Mouse (Mus musculus) gastrocnemius, adult 18-20 months (tissue): ENCODE data around the gene Hadh. TPM values are rescaled to one million over a fixed set of nuclear protein-coding genes. Genes with fewer than 3 reads are reported as not detected.
A peak's percentile ranks its signal among the peaks of the same experiment; 100 is the strongest.

ENCODE experiments used
- DNase-seq: peaks from one replicate; pipeline ENCODE4 v3.0.0; 2021; ENCODE audit warnings: low spot score
- total RNA-seq, 2 experiments: library from RNA; stranded (reverse); gene quantifications; 2 replicates each; pipeline ENCODE4 v1.2.3; 2021

Gene Hadh
- total RNA-seq, 2 experiments from 2014 or later = 157 to 189 TPM

- DNase-seq = no peak
These were observed 636 bp upstream of the Hadh start for GRCm38 (mm10) chr3:131272374-131273100.

GRCm38 (mm10) chr3:131271157-131271556 lies 744 bp downstream of the Hadh start:
- peak; percentile 53 for DNase-seq

- no peak for DNase-seq
These were observed 1.5 kb downstream of the Hadh start for GRCm38 (mm10) chr3:131270381-131270780.

GRCm38 (mm10) chr3:131266366-131267050 lies 5.4 kb downstream of the Hadh start:
- peak; percentile 56 for DNase-seq

GRCm38 (mm10) chr3:131265516-131265915 lies 6.4 kb downstream of the Hadh start:
- no peak for DNase-seq

GRCm38 (mm10) chr3:131263766-131264486 lies 8.0 kb downstream of the Hadh start:
- DNase-seq = no peak

GRCm38 (mm10) chr3:131260418-131260817 lies 11.5 kb downstream of the Hadh start:
- DNase-seq = no peak

- DNase-seq = no peak
These were observed 12.4 kb downstream of the Hadh start for GRCm38 (mm10) chr3:131259392-131259965.

GRCm38 (mm10) chr3:131258921-131259320 lies 13.0 kb downstream of the Hadh start:
- no peak for DNase-seq

- DNase-seq = no peak
These were observed 16.4 kb downstream of the Hadh start for GRCm38 (mm10) chr3:131255399-131255981.

GRCm38 (mm10) chr3:131254991-131255390 lies 16.9 kb downstream of the Hadh start:
- no peak for DNase-seq

GRCm38 (mm10) chr3:131251601-131252000 lies 20.3 kb downstream of the Hadh start:
- no peak for DNase-seq

- DNase-seq = no peak
These were observed 20.9 kb downstream of the Hadh start for GRCm38 (mm10) chr3:131250978-131251377.

GRCm38 (mm10) chr3:131250283-131250682 lies 21.6 kb downstream of the Hadh start:
- DNase-seq = no peak

GRCm38 (mm10) chr3:131248444-131248843 lies 23.5 kb downstream of the Hadh start:
- DNase-seq = no peak

GRCm38 (mm10) chr3:131247851-131248250 lies 24.1 kb downstream of the Hadh start:
- DNase-seq = no peak

- DNase-seq = no peak
These were observed 24.5 kb downstream of the Hadh start for GRCm38 (mm10) chr3:131247447-131247846.

- peak; percentile 21 for DNase-seq
These were observed 25.3 kb downstream of the Hadh start for GRCm38 (mm10) chr3:131246579-131247046.

GRCm38 (mm10) chr3:131245766-131246578 lies 25.9 kb downstream of the Hadh start:
- peak; percentile 72 for DNase-seq

GRCm38 (mm10) chr3:131237785-131238633 lies 33.9 kb downstream of the Hadh start:
- peak; percentile 57 for DNase-seq
